ENCODE assay signal across 8 mouse cellular contexts in the genomic region with DNA sequence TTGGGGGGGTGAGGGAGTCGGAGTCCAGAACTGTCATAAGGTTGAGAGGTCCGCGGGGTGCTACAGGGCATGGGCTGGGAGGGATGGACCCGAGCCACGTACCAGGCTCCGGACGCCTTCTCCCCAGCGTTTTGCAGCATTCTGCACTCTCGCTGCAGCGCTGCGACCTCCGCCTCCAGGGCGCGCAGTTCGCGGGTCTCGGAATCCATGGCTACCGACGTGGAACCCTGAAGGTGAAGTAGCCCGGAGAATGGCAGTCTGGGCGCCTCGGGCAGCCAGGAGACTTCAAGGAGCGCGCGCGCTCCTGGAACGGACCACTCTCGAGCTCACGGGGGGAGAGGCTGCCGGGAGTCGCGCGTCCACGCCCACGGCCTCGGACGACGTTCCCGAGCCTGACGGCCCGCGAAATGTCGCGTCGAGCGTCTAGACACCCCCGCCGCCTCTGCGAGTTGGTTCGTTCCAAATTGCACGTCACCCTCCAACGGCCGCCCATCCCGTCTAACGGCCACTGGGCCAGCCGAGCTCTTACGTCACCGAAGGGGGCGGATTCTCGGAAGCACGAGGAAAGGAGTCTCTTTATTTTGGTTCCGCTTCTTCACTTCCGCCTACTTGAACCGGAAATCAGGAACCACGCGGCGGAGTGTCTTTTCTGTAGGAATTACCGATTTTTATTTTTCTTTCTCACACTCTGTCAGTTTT. TPM values are rescaled to one million over a fixed set of nuclear protein-coding genes. Genes with fewer than 3 reads are reported as not detected.
DNase-seq lines count a peak whose midpoint lies in the region; ATAC-seq and TF ChIP-seq lines count a peak whose summit lies in the region.

TSS of gene Cenpp (minus strand) at position 305 of the 699 bp plus-strand sequence.
TSS of gene Nol8 (plus strand) at position 598 of the 699 bp plus-strand sequence.

- DNase-seq in CD8-positive naive resting alpha-beta T cell, adult 2 months (ENCODE audit: low read depth in 2 of 2, low spot score in 2 of 2) = peak; percentile 99
- DNase-seq in c-Kit-positive CD71-negative TER-119-negative erythroid progenitor cells, embryonic 14.5 days (ENCODE audit: low read depth) = peak; percentile 99
- peak; percentile 99 for DNase-seq in forebrain, embryonic 10.5 days (ENCODE audit: extremely low spot score, low spot score)
- peak; percentile 99 to 100 for DNase-seq in kidney, postnatal 25 days
- DNase-seq in liver, embryonic 14.5 days (ENCODE audit: low read depth in 3 of 3, low spot score in 3 of 3) = peak; percentile 99 to 100 (median 99)
- DNase-seq in neural tube, embryonic 11.5 days (ENCODE audit: low spot score) = peak; percentile 100
- DNase-seq in stomach, postnatal 0 days (ENCODE audit: low spot score) = peak; percentile 100

- peak; percentile 69; the same call in 1 of the 2 replicates for TF ChIP-seq EP300 in liver, embryonic 14.5 days (IDR thresholded peaks at IDR 0.05; ENCODE audit: low read depth)
- peak; percentile 73 for TF ChIP-seq EP300 in stomach, postnatal 0 days (optimal IDR thresholded peaks at IDR 0.05)

- peak within 1 kb of the TSS; percentile 86 for H3K4me2 ChIP-seq in heart, embryonic 15.5 days
- peak within 1 kb of the TSS; percentile 93 for H3K4me2 ChIP-seq in liver, embryonic 14.5 days (ENCODE audit: low read depth)
- peak within 1 kb of the TSS; percentile 77 for H3K4me2 ChIP-seq in neural tube, embryonic 11.5 days (ENCODE audit: low read depth)
- H3K4me2 ChIP-seq in stomach, postnatal 0 days (replicated peaks; ENCODE audit: low read depth) = peak within 1 kb of the TSS; percentile 89

- H3K36me3 ChIP-seq in forebrain, embryonic 10.5 days (replicated peaks) = peaks cover 31% of the 10 kb centered on the region
- peaks cover 7% of the 10 kb centered on the region; the same call in 1 of the 2 replicates for H3K36me3 ChIP-seq in heart, embryonic 15.5 days
- no peaks in the 10 kb centered on the region; the same call in none of the 2 replicates for H3K36me3 ChIP-seq in liver, embryonic 14.5 days (replicated peaks; ENCODE audit: control insufficient read depth, insufficient read depth, low read depth)
- no peaks in the 10 kb centered on the region; the same call in 1 of the 2 replicates for H3K36me3 ChIP-seq in neural tube, embryonic 11.5 days (ENCODE audit: control insufficient read depth, insufficient read depth, low read length)
- H3K36me3 ChIP-seq in stomach, postnatal 0 days (ENCODE audit: control insufficient read depth, insufficient read depth, low read length) = no peaks in the 10 kb centered on the region

- peaks cover 22% of the 10 kb centered on the region for H3K4me1 ChIP-seq in forebrain, embryonic 10.5 days
- peaks cover 18% of the 10 kb centered on the region for H3K4me1 ChIP-seq in heart, embryonic 15.5 days (replicated peaks)
- peaks cover 0 to 5% of the 10 kb centered on the region in 2 experiments; a peak in 3 of 4 replicates for H3K4me1 ChIP-seq in liver, embryonic 14.5 days (replicated peaks; ENCODE audit: control insufficient read depth in 2 of 2, insufficient read depth in 2 of 2, low read length in 1 of 2)
- H3K4me1 ChIP-seq in neural tube, embryonic 11.5 days (ENCODE audit: control insufficient read depth, insufficient read depth, low read length) = peaks cover 14% of the 10 kb centered on the region
- H3K4me1 ChIP-seq in stomach, postnatal 0 days (replicated peaks; ENCODE audit: control insufficient read depth, insufficient read depth) = no peaks in the 10 kb centered on the region

- ATAC-seq in heart, embryonic 15.5 days (replicated peaks; ENCODE audit: insufficient number of reproducible peaks, insufficient read depth, low FRiP score, low read depth) = peak; percentile 99
- peak; percentile 98 for ATAC-seq in liver, embryonic 14.5 days (ENCODE audit: insufficient read depth)
- peak; percentile 98 for ATAC-seq in neural tube, embryonic 11.5 days (ENCODE audit: insufficient read depth, low FRiP score, low TSS enrichment)
- ATAC-seq in stomach, postnatal 0 days (ENCODE audit: low FRiP score, low TSS enrichment) = peak; percentile 100

- H3K27ac ChIP-seq in forebrain, embryonic 10.5 days = peak within 1 kb of the TSS; percentile 87
- H3K27ac ChIP-seq in heart, embryonic 15.5 days = peak within 1 kb of the TSS; percentile 79
- H3K27ac ChIP-seq in liver, embryonic 14.5 days = peak within 1 kb of the TSS; percentile 53
- H3K27ac ChIP-seq in neural tube, embryonic 11.5 days (ENCODE audit: low read depth, low read length) = no peak within 1 kb of the TSS
- peak within 1 kb of the TSS; percentile 40 for H3K27ac ChIP-seq in stomach, postnatal 0 days (replicated peaks)

- peak within 1 kb of the TSS; percentile 86 for H3K4me3 ChIP-seq in forebrain, embryonic 10.5 days
- peak within 1 kb of the TSS; percentile 72 for H3K4me3 ChIP-seq in heart, embryonic 15.5 days
- peak within 1 kb of the TSS; percentile 97 to 100 for H3K4me3 ChIP-seq in liver, embryonic 14.5 days (ENCODE audit: insufficient read depth in 1 of 2, low read depth in 2 of 2, low read length in 2 of 2)
- H3K4me3 ChIP-seq in neural tube, embryonic 11.5 days (ENCODE audit: low read depth, low read length) = peak within 1 kb of the TSS; percentile 60
- peak within 1 kb of the TSS; percentile 54 for H3K4me3 ChIP-seq in stomach, postnatal 0 days (ENCODE audit: low read depth, low read length)

- H3K9me3 ChIP-seq in forebrain, embryonic 10.5 days = no peaks in the 10 kb centered on the region
- no peaks in the 10 kb centered on the region for H3K9me3 ChIP-seq in heart, embryonic 15.5 days (replicated peaks)
- H3K9me3 ChIP-seq in liver, embryonic 14.5 days (ENCODE audit: control insufficient read depth, low read length) = no peaks in the 10 kb centered on the region
- no peaks in the 10 kb centered on the region for H3K9me3 ChIP-seq in neural tube, embryonic 11.5 days (ENCODE audit: control insufficient read depth, low read length)
- no peaks in the 10 kb centered on the region for H3K9me3 ChIP-seq in stomach, postnatal 0 days (ENCODE audit: control insufficient read depth, low read length)

- TF ChIP-seq CTCF in liver, embryonic 14.5 days (IDR thresholded peaks at IDR 0.05; ENCODE audit: low read depth) = peak; percentile 33; the same call in 1 of the 2 replicates
- TF ChIP-seq CTCF in stomach, postnatal 0 days (IDR thresholded peaks at IDR 0.05; ENCODE audit: low read depth) = peak; percentile 34

- peak within 1 kb of the TSS; percentile 65 for H3K9ac ChIP-seq in heart, embryonic 15.5 days
- peak within 1 kb of the TSS; percentile 83 for H3K9ac ChIP-seq in liver, embryonic 14.5 days (replicated peaks)
- H3K9ac ChIP-seq in neural tube, embryonic 11.5 days (ENCODE audit: low read length) = peak within 1 kb of the TSS; percentile 60
- H3K9ac ChIP-seq in stomach, postnatal 0 days (ENCODE audit: low read length) = peak within 1 kb of the TSS; percentile 59

- H3K27me3 ChIP-seq in forebrain, embryonic 10.5 days (ENCODE audit: poor library complexity, severe bottlenecking) = no peaks in the 10 kb centered on the region
- H3K27me3 ChIP-seq in heart, embryonic 15.5 days = no peaks in the 10 kb centered on the region
- H3K27me3 ChIP-seq in liver, embryonic 14.5 days (ENCODE audit: control insufficient read depth, insufficient read depth, low read length) = no peaks in the 10 kb centered on the region
- H3K27me3 ChIP-seq in neural tube, embryonic 11.5 days (ENCODE audit: control insufficient read depth, insufficient read depth, low read length) = no peaks in the 10 kb centered on the region
- no peaks in the 10 kb centered on the region for H3K27me3 ChIP-seq in stomach, postnatal 0 days (ENCODE audit: control insufficient read depth, insufficient read depth, low read length)

- WGBS in forebrain, embryonic 10.5 days = under 1% methylated on average over 68 of the region's 68 CpGs
- WGBS in heart, embryonic 15.5 days = under 1% methylated on average over 67 of the region's 68 CpGs
- WGBS in liver, embryonic 14.5 days (ENCODE audit: insufficient replicate concordance) = under 1% methylated on average over 68 of the region's 68 CpGs
- under 1% methylated on average over 68 of the region's 68 CpGs for WGBS in neural tube, embryonic 11.5 days
- WGBS in stomach, postnatal 0 days = under 1% methylated on average over 62 of the region's 68 CpGs

RNA-seq across cellular contexts. Expression of gene Cenpp, which starts in this region (rescaled TPM):
- polyA plus RNA-seq in forebrain, embryonic 10.5 days (2016; fragmentation: Nextera tagmentation; extraction: Ambion mirVana) = 36.4 and 37.1 TPM in 2 replicates
- polyA plus RNA-seq in heart, embryonic 15.5 days (2015; fragmentation: Nextera tagmentation; extraction: Ambion mirVana) = 21.1 and 26.1 TPM in 2 replicates
- polyA plus RNA-seq in liver, embryonic 14.5 days (2012; rRNA removed) = 6.0 and 9.9 TPM in 2 replicates
- polyA plus RNA-seq in liver, embryonic 14.5 days (2014; fragmentation: Nextera tagmentation; extraction: Ambion mirVana) = 30.4 and 33.0 TPM in 2 replicates
- 25.8 and 30.8 TPM in 2 replicates for polyA plus RNA-seq in neural tube, embryonic 11.5 days (2014; fragmentation: Nextera tagmentation; extraction: Ambion mirVana)
- polyA plus RNA-seq in stomach, postnatal 0 days (2015; fragmentation: Nextera tagmentation; extraction: Ambion mirVana) = 11.5 and 12.6 TPM in 2 replicates

RNA-seq across cellular contexts. Expression of gene Nol8, which starts in this region (rescaled TPM):
- 23.1 and 25.9 TPM in 2 replicates for polyA plus RNA-seq in forebrain, embryonic 10.5 days (2016; fragmentation: Nextera tagmentation; extraction: Ambion mirVana)
- polyA plus RNA-seq in heart, embryonic 15.5 days (2015; fragmentation: Nextera tagmentation; extraction: Ambion mirVana) = 9.9 and 15.2 TPM in 2 replicates
- polyA plus RNA-seq in liver, embryonic 14.5 days (2012; rRNA removed) = 2.9 and 5.4 TPM in 2 replicates
- polyA plus RNA-seq in liver, embryonic 14.5 days (2014; fragmentation: Nextera tagmentation; extraction: Ambion mirVana) = 7.8 and 8.3 TPM in 2 replicates
- 19.1 and 20.3 TPM in 2 replicates for polyA plus RNA-seq in neural tube, embryonic 11.5 days (2014; fragmentation: Nextera tagmentation; extraction: Ambion mirVana)
- 9.4 and 10.0 TPM in 2 replicates for polyA plus RNA-seq in stomach, postnatal 0 days (2015; fragmentation: Nextera tagmentation; extraction: Ambion mirVana)
